Mouse (Mus musculus) lung, embryonic 14.5 days (tissue): ENCODE results near the gene Aplp2. TPM values are rescaled to one million over a fixed set of nuclear protein-coding genes. Genes with fewer than 3 reads are reported as not detected.
A peak's percentile ranks its signal among the peaks of the same experiment; 100 is the strongest.

ENCODE experiments used
- ATAC-seq: fragments of 200-750 bp; cut with Nextera tagmentation; 2 replicates; pipeline ENCODE4 v1.8.0; 2017; ENCODE audit warnings: mild to moderate bottlenecking, moderate TSS enrichment, moderate library complexity; ENCODE audit not compliant: insufficient read depth
- DNase-seq: peaks from one replicate; pipeline ENCODE4 v3.0.0-alpha.2; 2015
- H3K27ac ChIP-seq: fragments of 300-500 bp; sonication (generic); 2 replicates; pipeline ENCODE4 v1.5.1; 2014; ENCODE audit warnings: low read depth, mild to moderate bottlenecking, moderate library complexity
- H3K27me3 ChIP-seq: fragments of 300-500 bp; sonication (generic); 2 replicates; pipeline ENCODE4 v1.6.1; 2014; ENCODE audit warnings: low read length, control low read depth; ENCODE audit not compliant: insufficient read depth
- H3K36me3 ChIP-seq: fragments of 300-500 bp; sonication (generic); 2 replicates; pipeline ENCODE4 v1.6.1; 2014; ENCODE audit warnings: control low read depth; ENCODE audit not compliant: insufficient read depth
- H3K4me1 ChIP-seq: fragments of 300-500 bp; sonication (generic); 2 replicates; pipeline ENCODE4 v1.6.1; 2014; ENCODE audit warnings: antibody characterized with exemption, control low read depth; ENCODE audit not compliant: insufficient read depth
- H3K4me2 ChIP-seq: fragments of 300-500 bp; sonication (generic); 2 replicates; pipeline ENCODE4 v1.6.1; 2014; ENCODE audit warnings: mild to moderate bottlenecking
- H3K4me3 ChIP-seq: fragments of 300-500 bp; sonication (generic); 2 replicates; pipeline ENCODE4 v1.5.1; 2014; ENCODE audit warnings: low read depth, low read length
- H3K9ac ChIP-seq: fragments of 300-500 bp; sonication (generic); 2 replicates; pipeline ENCODE4 v1.6.1; 2014
- H3K9me3 ChIP-seq: fragments of 300-500 bp; sonication (generic); 2 replicates; pipeline ENCODE4 v1.6.1; 2016; ENCODE audit warnings: low read depth, low read length, control low read depth
- CTCF ChIP-seq: IDR thresholded peaks from 2 replicates; pipeline ENCODE4 v1.5.1; 2016; ENCODE audit warnings: antibody characterized with exemption, low read depth
- WGBS: fragments of 180-500 bp; shearing (Covaris S2); extraction: QIAGEN DNeasy Blood & Tissue Kit; methylation state at CpG from one replicate; pipeline ENCODE4 v1.1.7; 2014; 5-methylcytosine and 5-hydroxymethylcytosine counted together
- polyA plus RNA-seq: library from polyadenylated mRNA; unstranded; fragments of >200 nt; fragmentation: Nextera tagmentation; extraction: Ambion mirVana; gene quantifications from 2 replicates; pipeline ENCODE4 v1.2.1, GENCODE M21; 2014

Gene Aplp2
- polyA plus RNA-seq, 1 experiment from 2014 or later: 390 TPM

- ATAC-seq (no peak), DNase-seq (peak; percentile 48)
- Histone ChIP-seq H3K27ac (no peak overlapping the region), H3K9me3 (no peaks in the 10 kb centered on the region), H3K36me3 (no peaks in the 10 kb centered on the region), H3K27me3 (no peaks in the 10 kb centered on the region), H3K9ac (no peak overlapping the region), H3K4me2 (no peak overlapping the region), H3K4me3 (no peak overlapping the region), H3K4me1 (no peaks in the 10 kb centered on the region)
- WGBS: 77% methylated on average over 11 of the region's 11 CpGs
- no peak for TF ChIP-seq CTCF
These were observed 14.2 kb upstream of the Aplp2 start for GRCm38 (mm10) chr9:31225808-31226207.

- no peak for TF ChIP-seq CTCF
- Histone ChIP-seq H3K27ac (peak overlapping the region; percentile 32; the same call in 1 of the 2 replicates), H3K36me3 (no peaks in the 10 kb centered on the region), H3K27me3 (no peaks in the 10 kb centered on the region), H3K9ac (no peak overlapping the region), H3K4me2 (no peak overlapping the region), H3K9me3 (no peaks in the 10 kb centered on the region), H3K4me3 (no peak overlapping the region), H3K4me1 (no peaks in the 10 kb centered on the region)
- ATAC-seq (no peak; the same call in 1 of the 2 replicates), DNase-seq (peak; percentile 43)
- WGBS: 33% methylated on average over 4 of the region's 4 CpGs
These were observed 11.9 kb upstream of the Aplp2 start for GRCm38 (mm10) chr9:31223475-31223874.

- peak; percentile 35; the same call in 1 of the 2 replicates for ATAC-seq
These were observed 9.6 kb upstream of the Aplp2 start for GRCm38 (mm10) chr9:31221170-31221569.

GRCm38 (mm10) chr9:31217631-31218380 lies 6.2 kb upstream of the Aplp2 start:
- Histone ChIP-seq H3K27ac (peak overlapping the region; percentile 54; the same call in 1 of the 2 replicates), H3K36me3 (no peaks in the 10 kb centered on the region), H3K4me1 (no peaks in the 10 kb centered on the region; the same call in 1 of the 2 replicates), H3K9me3 (no peaks in the 10 kb centered on the region), H3K27me3 (no peaks in the 10 kb centered on the region), H3K4me2 (no peak overlapping the region), H3K4me3 (no peak overlapping the region), H3K9ac (no peak overlapping the region)
- DNase-seq (no peak), ATAC-seq (no peak)
- TF ChIP-seq CTCF: no peak
- 17% methylated on average over 7 of the region's 7 CpGs for WGBS

More at GRCm38 (mm10) chr9:31221170-31221569, 9.6 kb upstream of the Aplp2 start:
- H3K4me2 ChIP-seq: peak overlapping the region; percentile 35; the same call in 1 of the 2 replicates
- no peaks in the 10 kb centered on the region for H3K27me3 ChIP-seq
- H3K4me1 ChIP-seq: no peaks in the 10 kb centered on the region; the same call in 1 of the 2 replicates
- H3K27ac ChIP-seq: peak overlapping the region; percentile 33
- H3K9me3 ChIP-seq: no peaks in the 10 kb centered on the region
- no peaks in the 10 kb centered on the region for H3K36me3 ChIP-seq
- WGBS: 26% methylated on average over 10 of the region's 10 CpGs
- DNase-seq: peak; percentile 72
- no peak overlapping the region for H3K4me3 ChIP-seq
- no peak for TF ChIP-seq CTCF
- H3K9ac ChIP-seq: no peak overlapping the region

- TF ChIP-seq CTCF: no peak
These were observed 939 bp upstream of the Aplp2 start for GRCm38 (mm10) chr9:31212500-31213008.

GRCm38 (mm10) chr9:31210749-31211689 lies 596 bp downstream of the Aplp2 start:
- Histone ChIP-seq H3K9ac (peak overlapping the region; percentile 88), H3K27me3 (no peaks in the 10 kb centered on the region), H3K36me3 (no peaks in the 10 kb centered on the region), H3K4me3 (peak overlapping the region; percentile 96), H3K9me3 (no peaks in the 10 kb centered on the region), H3K4me2 (peak overlapping the region; percentile 92), H3K27ac (peak overlapping the region; percentile 84), H3K4me1 (peaks cover 15% of the 10 kb centered on the region)
- TF ChIP-seq CTCF: no peak
- ATAC-seq: peak; percentile 60
- WGBS: under 1% methylated on average over 90 of the region's 93 CpGs
- DNase-seq: peak; percentile 56

More at GRCm38 (mm10) chr9:31212500-31213008, 939 bp upstream of the Aplp2 start:
- DNase-seq (peak; percentile 22), ATAC-seq (no peak)
- Histone ChIP-seq H3K27me3 (no peaks in the 10 kb centered on the region), H3K4me1 (peaks cover 10% of the 10 kb centered on the region), H3K9ac (peak overlapping the region; percentile 66), H3K9me3 (no peaks in the 10 kb centered on the region), H3K4me2 (peak overlapping the region; percentile 92), H3K27ac (peak overlapping the region; percentile 83), H3K4me3 (peak overlapping the region; percentile 96), H3K36me3 (no peaks in the 10 kb centered on the region)
- WGBS: 29% methylated on average over 12 of the region's 12 CpGs
